10 mouse cellular contexts compared by ENCODE assay signal in the genomic region with DNA sequence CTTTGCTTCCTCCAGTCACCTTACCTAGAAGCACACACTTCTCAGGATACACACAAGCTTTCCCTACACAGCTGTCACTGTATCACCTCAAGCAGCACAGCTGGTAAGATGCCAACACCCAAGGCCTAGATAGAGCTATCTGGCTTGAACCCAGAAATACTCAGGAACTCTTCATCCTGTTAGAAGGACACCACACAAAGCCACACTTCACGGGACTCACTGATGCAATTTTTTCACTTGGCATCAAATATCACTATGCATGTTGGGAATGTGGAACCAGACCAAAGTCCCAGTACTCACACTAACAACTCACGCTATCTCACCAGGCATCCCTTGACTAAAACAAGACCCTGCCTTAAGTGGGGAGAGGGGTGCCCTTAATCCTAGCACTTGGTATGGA. TPM values are rescaled to one million over a fixed set of nuclear protein-coding genes. Genes with fewer than 3 reads are reported as not detected.
DNase-seq lines count a peak whose midpoint lies in the region; ATAC-seq lines count a peak whose summit lies in the region.
"Had no signal": no experiment of that assay in that cellular context is flagged by ENCODE, and none has a peak within 500 bp of the region (broad histone marks: within the 10 kb centered on the region; RNA-seq: fewer than 3 reads in every experiment).

No protein-coding gene starts in this region.

- ATAC-seq in embryonic facial prominence, embryonic 13.5 days (ENCODE audit: insufficient number of reproducible peaks, insufficient read depth, low FRiP score, low TSS enrichment, low read depth), result no peak
- ATAC-seq in hindbrain, embryonic 13.5 days (ENCODE audit: low FRiP score), result no peak
- ATAC-seq in midbrain, embryonic 14.5 days (ENCODE audit: low FRiP score, low TSS enrichment), result no peak
- ATAC-seq: activated CD4-positive, CD25-positive, alpha-beta regulatory T cell, adult 4 months had no signal

- H3K9me3 ChIP-seq in embryonic facial prominence, embryonic 13.5 days, result no peaks in the 10 kb centered on the region
- no peaks in the 10 kb centered on the region for H3K9me3 ChIP-seq in hindbrain, embryonic 13.5 days
- H3K9me3 ChIP-seq in midbrain, embryonic 14.5 days (ENCODE audit: control insufficient read depth, low read length), result no peaks in the 10 kb centered on the region

- DNase-seq in kidney, postnatal 10 days, result peak; percentile 16
- DNase-seq in kidney, adult 9 months, result no peak
- DNase-seq in midbrain, embryonic 14.5 days, result no peak
- no peak for DNase-seq in retina, embryonic 14.5 days (ENCODE audit: low spot score)
- no peak for DNase-seq in right cerebral cortex, postnatal 36 days (ENCODE audit: low spot score in 2 of 2)
- no peak for DNase-seq in urinary bladder, adult 2 months (ENCODE audit: low spot score)
- DNase-seq: lung, postnatal 10 days had no signal

- no peaks in the 10 kb centered on the region for H3K27me3 ChIP-seq in embryonic facial prominence, embryonic 13.5 days
- no peaks in the 10 kb centered on the region for H3K27me3 ChIP-seq in hindbrain, embryonic 13.5 days
- H3K27me3 ChIP-seq in midbrain, embryonic 14.5 days (ENCODE audit: control insufficient read depth, insufficient read depth, low read length), result no peaks in the 10 kb centered on the region

- peaks cover 40% of the 10 kb centered on the region for H3K36me3 ChIP-seq in embryonic facial prominence, embryonic 13.5 days
- H3K36me3 ChIP-seq in hindbrain, embryonic 13.5 days, result peaks cover 45% of the 10 kb centered on the region
- H3K36me3 ChIP-seq in midbrain, embryonic 14.5 days (ENCODE audit: control insufficient read depth, insufficient read depth, low read length), result peaks cover 43% of the 10 kb centered on the region

- H3K4me2 ChIP-seq in embryonic facial prominence, embryonic 13.5 days, result peak overlapping the region; percentile 95
- peak overlapping the region; percentile 97 for H3K4me2 ChIP-seq in hindbrain, embryonic 13.5 days
- peak overlapping the region; percentile 97 for H3K4me2 ChIP-seq in midbrain, embryonic 14.5 days (ENCODE audit: low read length)

- peak overlapping the region; percentile 89 for H3K9ac ChIP-seq in embryonic facial prominence, embryonic 13.5 days
- H3K9ac ChIP-seq in hindbrain, embryonic 13.5 days, result no peak overlapping the region
- no peak overlapping the region; the same call in 1 of the 2 replicates for H3K9ac ChIP-seq in midbrain, embryonic 14.5 days (replicated peaks; ENCODE audit: low read length)

- 63% methylated on average over 2 of the region's 2 CpGs for whole genome bisulfite sequencing in embryonic facial prominence, embryonic 13.5 days
- WGBS in hindbrain, embryonic 13.5 days, result 89% methylated on average over 2 of the region's 2 CpGs
- WGBS in midbrain, embryonic 14.5 days, result 90% methylated on average over 2 of the region's 2 CpGs

- H3K27ac ChIP-seq in embryonic facial prominence, embryonic 13.5 days, result no peak overlapping the region
- no peak overlapping the region for H3K27ac ChIP-seq in hindbrain, embryonic 13.5 days
- H3K27ac ChIP-seq in midbrain, embryonic 14.5 days (replicated peaks; ENCODE audit: low read depth, low read length), result no peak overlapping the region

- peaks cover 30% of the 10 kb centered on the region for H3K4me1 ChIP-seq in embryonic facial prominence, embryonic 13.5 days
- peaks cover 58% of the 10 kb centered on the region for H3K4me1 ChIP-seq in hindbrain, embryonic 13.5 days (replicated peaks)
- H3K4me1 ChIP-seq in midbrain, embryonic 14.5 days (ENCODE audit: control insufficient read depth, insufficient read depth, low read length), result peaks cover 22% of the 10 kb centered on the region

- peak overlapping the region; percentile 90; the same call in 1 of the 2 replicates for H3K4me3 ChIP-seq in embryonic facial prominence, embryonic 13.5 days
- peak overlapping the region; percentile 92; the same call in 1 of the 2 replicates for H3K4me3 ChIP-seq in hindbrain, embryonic 13.5 days
- H3K4me3 ChIP-seq in midbrain, embryonic 14.5 days (replicated peaks; ENCODE audit: low read depth, low read length), result no peak overlapping the region

RNA-seq across cellular contexts. Expression of gene Arf5, which starts 3.7 kb away (rescaled TPM):
- polyA plus RNA-seq in embryonic facial prominence, embryonic 13.5 days (2015; fragmentation: Nextera tagmentation; extraction: Ambion mirVana), result 358 and 407 TPM in 2 replicates
- 401 and 406 TPM in 2 replicates for polyA plus RNA-seq in hindbrain, embryonic 13.5 days (2015; fragmentation: Nextera tagmentation; extraction: Ambion mirVana)
- polyA plus RNA-seq in midbrain, embryonic 14.5 days (2014; fragmentation: Nextera tagmentation; extraction: Ambion mirVana), result 390 and 430 TPM in 2 replicates
- polyA plus RNA-seq in urinary bladder, adult 2 months (2012; rRNA removed), result 186 and 211 TPM in 2 replicates

RNA-seq across cellular contexts. Expression of gene Fscn3, which starts 7.9 kb away (rescaled TPM):
- not detected in 2 replicates for polyA plus RNA-seq in embryonic facial prominence, embryonic 13.5 days (2015; fragmentation: Nextera tagmentation; extraction: Ambion mirVana)
- polyA plus RNA-seq in hindbrain, embryonic 13.5 days (2015; fragmentation: Nextera tagmentation; extraction: Ambion mirVana), result not detected in 2 replicates
- not detected in 2 replicates for polyA plus RNA-seq in midbrain, embryonic 14.5 days (2014; fragmentation: Nextera tagmentation; extraction: Ambion mirVana)
- polyA plus RNA-seq in urinary bladder, adult 2 months (2012; rRNA removed), result not detected in 2 replicates
- polyA plus RNA-seq: activated CD4-positive, CD25-positive, alpha-beta regulatory T cell, adult 4 months had no signal

RNA-seq across cellular contexts. Expression of gene Gcc1, which starts 8.5 kb away (rescaled TPM):
- polyA plus RNA-seq in embryonic facial prominence, embryonic 13.5 days (2015; fragmentation: Nextera tagmentation; extraction: Ambion mirVana), result 9.9 and 12.2 TPM in 2 replicates
- polyA plus RNA-seq in hindbrain, embryonic 13.5 days (2015; fragmentation: Nextera tagmentation; extraction: Ambion mirVana), result 12.0 and 13.8 TPM in 2 replicates
- polyA plus RNA-seq in midbrain, embryonic 14.5 days (2014; fragmentation: Nextera tagmentation; extraction: Ambion mirVana), result 8.4 and 9.5 TPM in 2 replicates
- polyA plus RNA-seq in urinary bladder, adult 2 months (2012; rRNA removed), result 10.2 and 11.0 TPM in 2 replicates

RNA-seq across cellular contexts. Expression of gene Zfp800, which starts 21.9 kb away (rescaled TPM):
- polyA plus RNA-seq in embryonic facial prominence, embryonic 13.5 days (2015; fragmentation: Nextera tagmentation; extraction: Ambion mirVana), result 16.6 and 20.4 TPM in 2 replicates
- polyA plus RNA-seq in hindbrain, embryonic 13.5 days (2015; fragmentation: Nextera tagmentation; extraction: Ambion mirVana), result 21.5 and 23.0 TPM in 2 replicates
- 27.1 and 27.5 TPM in 2 replicates for polyA plus RNA-seq in midbrain, embryonic 14.5 days (2014; fragmentation: Nextera tagmentation; extraction: Ambion mirVana)
- 7.6 and 7.8 TPM in 2 replicates for polyA plus RNA-seq in urinary bladder, adult 2 months (2012; rRNA removed)

RNA-seq across cellular contexts. Expression of gene Pax4, which starts 29.5 kb away (rescaled TPM):
- polyA plus RNA-seq in embryonic facial prominence, embryonic 13.5 days (2015; fragmentation: Nextera tagmentation; extraction: Ambion mirVana), result not detected in 2 replicates
- not detected in 2 replicates for polyA plus RNA-seq in hindbrain, embryonic 13.5 days (2015; fragmentation: Nextera tagmentation; extraction: Ambion mirVana)
- polyA plus RNA-seq in midbrain, embryonic 14.5 days (2014; fragmentation: Nextera tagmentation; extraction: Ambion mirVana), result not detected in 2 replicates
- polyA plus RNA-seq in urinary bladder, adult 2 months (2012; rRNA removed), result not detected in 2 replicates
- polyA plus RNA-seq: activated CD4-positive, CD25-positive, alpha-beta regulatory T cell, adult 4 months had no signal
